Mouse (Mus musculus): Measurements from ENCODE around the gene Polr3gl.

GRCm38 (mm10) chr3:96555999-96556614 is 37.9 kb downstream of the Polr3gl start:
- TF ChIP-seq CTCF (IDR thresholded peaks at IDR 0.05; ENCODE audit: low read depth, low read length): no peak
- TF ChIP-seq POLR2A (IDR thresholded peaks at IDR 0.05; ENCODE audit: extremely low read depth, insufficient read depth, low read length): no peak

Data from liver, adult 2 months (tissue).